Mouse (Mus musculus): ENCODE results near the gene Gm5591. TPM values are rescaled to one million over a fixed set of nuclear protein-coding genes. Genes with fewer than 3 reads are reported as not detected.
"Not testable (repeated sequence)": the region's sequence is repeated elsewhere in the genome, so short reads cannot be mapped to it uniquely, and the experiment has no call there.

Gm5591 gene
- polyA plus RNA-seq (2012; rRNA removed) = not detected in 2 replicates

GRCm38 (mm10) chr7:38528093-38528492 is at the start of gene Gm5591:
Gene Gm5591, minus strand, starts transcription at chr7:38528193.
- not testable (repeated sequence) for DNase-seq (ENCODE audit: extremely low spot score in 1 of 2, low spot score in 1 of 2)

DNA sequence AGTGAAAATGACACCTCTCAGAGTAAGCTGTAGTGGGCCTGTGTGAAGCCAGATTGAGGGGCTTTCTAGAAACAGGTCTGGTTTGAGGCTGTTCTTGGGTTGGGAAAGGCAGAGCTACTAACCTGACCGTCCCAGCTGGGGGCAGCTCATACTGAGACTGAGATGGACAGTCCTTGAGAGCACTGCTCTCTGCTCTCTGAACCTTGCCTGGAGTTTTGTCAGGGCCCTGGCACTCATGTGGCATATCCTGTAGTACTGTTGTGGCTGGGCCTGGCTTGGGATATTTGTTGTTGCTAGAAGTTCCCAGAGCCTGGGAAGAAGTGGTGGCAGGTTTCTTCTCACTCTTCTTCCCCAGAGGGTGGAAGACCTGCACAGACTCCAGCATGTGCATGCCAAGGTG is 39.5 kb downstream of the Gm5591 start:
- not testable (repeated sequence) for DNase-seq (ENCODE audit: extremely low spot score in 1 of 2, low spot score in 1 of 2)

Measured in frontal cortex, adult 2 months (tissue).